Mouse (Mus musculus) skeletal muscle tissue, adult 2 months (tissue): ENCODE measurements around the gene Insc.
A peak's percentile ranks its signal among the peaks of the same experiment; 100 is the strongest.

ENCODE experiments used
- DNase-seq: peaks from one replicate; pipeline ENCODE4 v3.0.0-alpha.2; 2012; ENCODE audit warnings: low read depth, low spot score

The Insc gene

DNA sequence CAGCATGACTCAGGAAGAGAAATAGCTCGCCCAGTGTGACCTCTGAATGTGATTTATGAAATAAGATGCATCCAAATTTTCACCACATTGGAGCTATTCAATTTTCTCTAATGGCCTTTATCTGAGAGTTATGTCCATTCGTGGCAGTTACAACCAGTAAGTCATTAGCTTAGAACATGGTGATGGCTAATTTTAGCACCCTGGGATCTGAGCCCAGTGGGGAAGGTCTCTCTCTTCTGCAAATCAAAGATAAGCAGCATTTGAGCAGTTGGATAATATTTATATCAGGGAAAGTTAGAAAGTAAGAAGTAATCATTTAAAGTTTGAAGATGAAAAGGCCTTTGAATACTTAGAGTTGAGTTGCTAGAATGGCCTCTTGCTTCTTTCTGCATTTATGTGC, 19.2 kb downstream of the Insc start:
- no peak for DNase-seq

GRCm38 (mm10) chr7:114765273-114765672, 21.8 kb downstream of the Insc start:
- no peak for DNase-seq

DNA sequence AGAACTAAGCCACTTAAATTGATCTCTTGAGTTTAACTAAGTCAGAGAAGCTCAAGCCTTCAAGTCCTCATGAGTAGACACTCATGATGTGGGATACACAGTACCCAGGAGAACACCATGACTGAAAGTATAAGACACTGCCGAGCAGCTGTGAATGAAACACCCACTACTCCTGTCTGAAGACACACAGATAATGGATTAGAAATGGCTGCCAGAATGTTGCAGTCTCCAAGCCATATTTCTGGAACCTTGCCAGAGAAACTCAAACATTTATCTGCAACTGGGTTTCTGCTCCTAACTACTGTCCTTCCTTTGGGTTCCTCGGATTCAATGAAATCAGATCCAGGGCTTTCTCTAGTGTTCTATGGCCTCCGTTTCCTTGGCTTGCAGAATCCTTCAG, 23.0 kb downstream of the Insc start:
- no peak for DNase-seq

DNA sequence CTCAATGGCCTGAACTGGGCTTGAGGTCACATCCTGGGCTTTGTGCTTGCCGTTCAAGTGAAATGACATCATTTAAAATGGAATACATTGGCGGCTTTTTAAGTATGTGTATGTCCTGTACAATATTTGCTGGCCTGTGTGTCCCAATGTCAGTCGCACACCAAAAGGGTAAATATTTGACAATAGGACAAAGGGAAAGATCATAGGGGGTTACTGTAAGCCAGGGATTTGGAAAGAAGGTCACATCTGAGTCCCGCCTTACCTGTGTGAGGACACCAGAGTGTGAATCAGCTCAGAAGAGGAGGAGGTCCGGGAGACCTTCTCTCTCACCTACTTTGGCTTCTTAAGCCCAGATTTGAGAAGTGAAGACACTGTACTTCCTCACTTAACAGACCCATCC, 25.0 kb downstream of the Insc start:
- DNase-seq: no peak

DNA sequence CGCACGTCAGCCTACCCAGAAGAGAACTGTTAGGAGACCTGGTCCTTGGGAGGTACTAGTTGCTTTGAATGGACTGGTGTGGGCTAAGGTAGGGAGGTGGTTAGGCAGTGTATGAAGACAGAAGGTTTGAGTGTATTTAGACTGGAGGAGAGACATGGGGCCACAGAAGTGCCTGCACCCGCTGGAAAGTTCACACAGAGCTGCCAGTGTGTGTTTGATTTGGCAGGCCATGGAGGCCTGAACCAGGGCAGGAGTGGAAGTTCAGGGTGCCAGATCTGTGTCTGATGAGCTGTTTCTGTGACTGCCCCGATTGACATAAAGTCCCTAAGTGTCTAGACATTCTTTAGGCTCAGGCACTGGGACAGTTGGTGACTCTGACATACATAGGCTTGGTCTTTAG, 25.5 kb downstream of the Insc start:
- DNase-seq: no peak

GRCm38 (mm10) chr7:114770586-114770985, 27.1 kb downstream of the Insc start:
- DNase-seq: no peak

DNA sequence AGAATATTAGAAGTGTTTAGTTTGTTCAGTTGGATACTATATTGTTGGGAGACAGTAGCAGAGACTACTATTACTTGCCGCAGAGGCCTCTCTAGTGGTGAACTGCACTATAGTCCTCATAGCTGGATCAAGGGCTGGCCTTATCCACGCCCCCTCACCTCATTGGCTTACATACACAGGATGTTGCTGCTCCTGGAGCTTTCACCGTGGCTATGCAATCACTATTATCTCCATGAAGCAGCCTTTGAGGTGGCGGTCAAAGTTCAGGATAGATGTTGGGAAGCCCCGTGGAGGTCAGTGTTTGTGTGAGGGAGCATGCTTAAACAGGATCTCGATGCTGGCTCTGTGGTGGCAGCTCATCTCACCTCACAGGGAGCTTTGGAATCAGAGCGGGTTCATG, 28.3 kb downstream of the Insc start:
- no peak for DNase-seq

DNA sequence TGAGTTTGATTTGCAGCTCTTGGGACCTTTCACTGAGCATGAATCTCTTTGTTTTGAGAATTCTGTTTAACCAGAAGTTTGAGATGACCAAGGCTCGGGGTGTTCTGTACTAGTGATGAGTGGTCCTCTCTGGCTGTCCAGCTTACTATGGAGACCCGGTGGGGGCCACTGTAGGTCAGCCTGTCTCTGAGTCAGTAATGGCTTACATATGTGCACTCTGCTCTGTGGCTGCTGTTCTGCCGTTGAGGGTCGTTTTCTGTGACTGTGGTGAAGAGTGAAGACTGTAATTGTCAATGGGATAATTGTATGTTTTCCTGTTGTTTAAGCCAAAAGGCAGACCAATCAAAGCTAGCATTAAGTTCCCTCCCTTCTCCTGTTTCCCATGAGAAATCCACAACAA, 30.3 kb downstream of the Insc start:
- DNase-seq: no peak

DNA sequence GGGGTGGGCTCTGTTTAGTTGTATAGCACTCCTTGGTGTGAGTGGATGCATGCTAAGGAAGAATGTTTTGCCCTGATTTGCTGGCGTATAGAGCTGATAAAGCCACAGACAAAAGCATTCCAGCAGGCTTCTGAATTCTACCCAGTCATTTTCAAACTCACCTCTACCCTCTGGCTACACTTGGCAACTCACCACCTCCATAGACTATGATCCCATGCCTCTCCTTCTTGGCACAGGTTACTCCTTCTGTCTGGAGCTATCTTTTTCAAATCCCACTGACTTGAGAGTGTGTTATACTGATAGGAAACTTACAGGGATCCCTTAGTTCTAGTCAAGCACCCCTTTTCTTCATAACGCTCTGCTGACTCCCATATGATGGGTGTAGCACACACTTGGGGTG, 32.4 kb downstream of the Insc start:
- no peak for DNase-seq

DNA sequence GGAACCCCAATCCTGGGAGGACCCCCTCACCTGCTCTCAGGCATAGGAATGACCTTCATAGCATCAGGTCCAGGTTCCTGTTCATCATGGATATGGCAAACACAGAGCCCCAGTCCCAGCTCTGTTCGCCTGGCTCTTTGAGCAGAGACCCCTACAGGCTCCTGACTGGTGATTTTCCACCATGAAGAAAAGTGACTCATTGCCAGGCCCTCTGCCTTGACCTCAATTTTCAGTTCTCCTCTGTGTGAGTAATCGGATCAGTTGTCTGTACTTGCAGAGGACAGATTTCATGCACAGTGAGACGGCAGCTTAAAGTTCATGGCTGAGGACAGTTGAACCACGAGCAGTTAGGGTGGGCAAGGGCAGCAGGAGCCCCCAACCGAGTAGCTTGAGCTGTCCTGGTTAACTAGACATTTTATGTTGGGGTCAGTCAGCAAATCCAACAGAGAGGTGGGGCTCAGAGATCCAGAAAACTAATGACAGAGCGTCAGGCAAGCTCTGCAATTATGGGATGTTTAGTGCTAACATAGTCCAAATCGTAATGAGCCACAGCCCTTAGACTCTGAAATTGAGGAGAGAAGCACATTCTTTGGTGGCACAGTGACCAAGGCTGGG, 34.8 kb downstream of the Insc start:
- DNase-seq: no peak

- no peak for DNase-seq
Measured at GRCm38 (mm10) chr7:114779056-114779660, 35.7 kb downstream of the Insc start.

DNA sequence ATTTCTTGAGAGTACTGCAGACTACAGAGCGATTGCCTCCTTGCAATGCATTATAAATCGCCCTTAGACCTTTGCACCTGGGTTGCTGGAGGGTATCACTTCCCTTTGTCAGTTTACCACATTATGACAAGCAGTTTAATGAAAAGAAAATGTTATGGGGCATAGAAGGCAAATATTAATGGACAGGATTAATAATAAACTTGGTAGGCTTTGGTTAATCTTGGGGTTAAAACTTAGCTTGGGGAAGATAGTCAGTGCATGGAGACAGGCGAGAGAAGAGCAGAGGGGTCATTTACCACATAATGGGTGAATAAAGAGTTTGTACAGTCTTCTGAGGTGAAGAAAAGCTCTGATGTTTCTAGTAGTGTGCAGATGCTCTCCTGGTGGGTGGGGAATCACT, 39.8 kb downstream of the Insc start:
- no peak for DNase-seq

DNA sequence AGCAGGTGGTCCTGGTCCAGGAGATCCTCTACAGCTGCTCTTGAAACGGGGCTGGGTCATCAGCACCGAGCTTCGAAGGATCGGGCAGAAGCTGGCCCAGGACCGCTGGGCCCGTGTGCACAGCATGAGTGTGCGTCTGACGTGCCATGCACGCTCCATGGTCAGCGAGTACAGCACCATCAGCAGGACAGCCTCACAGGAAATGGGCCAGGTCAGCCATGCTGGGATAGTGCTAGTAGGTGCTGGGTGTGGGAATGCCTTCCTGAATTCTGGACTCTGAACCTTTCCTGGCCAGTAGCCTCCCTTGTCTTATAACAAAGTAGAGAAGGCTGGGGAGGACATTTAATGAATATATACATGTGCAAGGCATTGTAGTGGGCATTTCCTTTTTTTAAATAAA, 47.6 kb downstream of the Insc start:
- no peak for DNase-seq

DNA sequence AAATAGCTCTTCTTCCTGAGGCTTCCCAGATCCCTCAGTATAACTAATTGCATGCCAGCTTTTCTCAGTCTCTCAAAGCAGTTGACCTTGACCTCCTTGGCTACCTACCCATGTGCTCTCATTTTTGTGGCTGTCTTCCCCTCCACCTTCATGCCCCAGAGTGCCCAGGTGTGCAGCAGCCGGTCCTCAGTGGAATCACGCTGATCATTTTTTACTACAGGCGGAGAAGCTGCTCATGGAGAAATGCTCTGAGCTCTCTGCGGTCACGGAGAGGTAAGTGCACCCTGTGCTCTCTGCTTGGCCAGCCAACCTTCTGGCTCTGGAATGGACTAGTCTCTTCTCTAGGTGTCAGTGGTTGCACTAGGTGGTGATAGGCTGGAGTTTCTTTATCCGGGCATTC, 48.5 kb downstream of the Insc start:
- no peak for DNase-seq

GRCm38 (mm10) chr7:114794400-114794799, 50.9 kb downstream of the Insc start:
- DNase-seq: no peak

GRCm38 (mm10) chr7:114802576-114802975, 59.1 kb downstream of the Insc start:
- DNase-seq: no peak

DNA sequence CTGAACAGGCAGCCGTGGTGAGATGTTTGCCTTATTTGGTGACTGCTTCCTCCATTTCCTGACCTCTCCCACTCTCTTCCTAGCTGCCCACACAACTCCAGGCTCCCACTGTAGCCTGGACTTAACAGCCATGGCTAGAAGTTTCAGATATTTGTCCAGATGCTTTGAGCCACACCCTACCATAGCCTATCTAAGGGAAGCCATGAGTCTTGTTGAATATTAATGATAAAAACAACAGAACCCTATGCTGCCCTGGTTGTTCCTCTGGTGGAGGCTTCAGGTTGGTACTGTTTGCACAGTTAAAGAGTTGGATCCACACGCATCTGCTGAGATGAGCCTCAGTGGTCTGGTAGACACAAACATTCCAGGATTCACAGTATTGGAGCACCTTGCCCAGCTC, 61.8 kb downstream of the Insc start:
- DNase-seq: no peak

GRCm38 (mm10) chr7:114807343-114807742, 63.8 kb downstream of the Insc start:
- DNase-seq: no peak

GRCm38 (mm10) chr7:114808341-114808740, 64.8 kb downstream of the Insc start:
- DNase-seq: no peak

DNA sequence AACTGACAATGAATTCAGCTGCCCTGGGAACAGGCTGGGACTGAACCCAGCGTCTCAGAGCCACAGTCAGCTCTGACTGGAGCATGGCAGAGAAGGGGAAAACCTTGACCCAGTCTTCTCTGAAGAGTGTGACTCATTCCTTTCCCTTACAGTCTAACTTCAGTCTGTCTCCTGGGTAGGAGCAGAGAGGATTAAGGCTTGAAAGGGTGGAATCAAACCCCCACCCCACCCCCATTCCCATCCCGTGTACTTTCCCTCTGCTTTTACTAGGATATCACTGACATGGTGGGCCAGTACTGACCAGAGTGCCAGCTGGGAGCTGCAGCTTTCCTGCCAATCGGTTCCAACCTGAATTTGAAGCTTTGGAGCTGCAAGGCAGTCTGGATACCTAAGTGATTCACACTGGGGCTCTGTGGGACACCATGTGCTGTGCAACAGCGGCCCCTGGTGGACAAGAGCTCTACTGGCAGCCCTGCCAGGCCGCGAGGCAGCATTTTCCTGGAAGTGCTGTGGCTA, 73.9 kb downstream of the Insc start:
- peak; percentile 62 for DNase-seq

DNA sequence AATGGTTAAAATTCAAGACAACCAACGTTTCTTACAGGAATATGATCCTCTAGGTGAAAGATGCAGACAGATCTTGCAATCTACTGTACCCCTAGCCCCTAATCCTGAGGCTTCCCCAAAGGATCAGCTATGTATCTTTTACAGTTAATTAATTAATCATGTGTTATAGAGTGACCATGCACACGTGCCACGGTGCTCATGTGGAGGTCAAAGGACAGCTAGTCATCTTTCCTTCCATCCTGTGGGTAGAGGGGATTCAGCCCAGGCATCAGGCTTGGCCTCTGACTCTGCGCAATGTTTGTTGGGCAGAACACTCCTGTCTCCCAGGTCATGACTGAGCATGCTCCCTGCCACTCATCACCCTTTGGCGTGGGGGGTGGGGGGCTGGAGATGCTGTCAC, 74.4 kb downstream of the Insc start:
- DNase-seq: no peak

GRCm38 (mm10) chr7:114818351-114818750, 74.9 kb downstream of the Insc start:
- no peak for DNase-seq

DNA sequence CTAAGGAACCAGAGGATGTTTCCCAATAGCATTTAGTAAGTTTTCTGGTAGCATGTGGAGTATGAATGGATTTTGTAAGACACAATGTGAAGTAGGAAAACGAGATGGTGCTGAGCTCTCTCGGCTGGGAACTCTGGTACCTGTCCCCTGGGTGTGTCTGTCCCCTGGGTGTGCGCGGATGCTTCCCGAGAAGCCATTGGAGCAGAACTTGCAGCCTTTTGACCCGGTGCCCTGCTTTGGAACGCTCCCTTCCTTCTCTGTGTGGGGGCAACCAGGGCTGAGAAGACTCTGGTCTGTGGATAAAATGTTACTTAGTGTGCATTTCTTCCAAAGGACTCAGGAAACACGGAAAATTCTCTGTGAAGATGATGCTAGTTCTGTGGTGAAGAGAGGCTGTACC, 75.3 kb downstream of the Insc start:
- DNase-seq: no peak

- DNase-seq: no peak
Measured at GRCm38 (mm10) chr7:114822736-114823135, 79.2 kb downstream of the Insc start.
